Mouse (Mus musculus): Measurements from ENCODE around the gene Kazald1. TPM values are rescaled to one million over a fixed set of nuclear protein-coding genes. Genes with fewer than 3 reads are reported as not detected.

Kazald1 gene
- polyA plus RNA-seq, 1 experiment from 2014 or later = 9.8 TPM

DNA sequence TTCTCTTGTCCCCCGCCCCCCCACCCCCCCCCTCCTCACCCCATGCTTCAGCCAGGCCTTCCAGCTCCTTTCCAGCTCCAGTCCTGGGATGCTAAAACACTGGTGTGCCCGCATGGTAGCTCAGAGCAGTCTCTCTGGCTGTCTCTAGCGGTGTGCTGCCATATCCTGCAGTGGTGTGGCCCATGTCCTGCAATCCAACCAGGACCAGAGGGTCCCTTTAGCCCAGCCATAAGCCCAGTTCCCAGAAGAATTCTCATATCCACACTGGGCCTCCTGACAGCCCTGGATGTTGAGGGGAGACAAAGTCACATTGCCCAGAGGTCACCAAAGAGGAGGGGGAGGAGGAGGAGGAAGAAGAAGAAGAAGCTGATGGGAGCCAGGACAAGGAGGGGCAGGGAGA is 39.7 kb downstream of the Kazald1 start:
- H3K27me3 ChIP-seq (ENCODE audit: control insufficient read depth, insufficient read depth, low read depth, low read length) = no peaks in the 10 kb centered on the region; the same call in 1 of the 2 replicates
- WGBS = 26% methylated on average over 3 of the region's 3 CpGs
- no peak for ATAC-seq (ENCODE audit: low read depth)

GRCm38 (mm10) chr19:45116798-45117197 is 41.8 kb downstream of the Kazald1 start:
- Histone ChIP-seq H3K4me1 (replicated peaks; ENCODE audit: control insufficient read depth, insufficient read depth, low read length) (peaks cover 4% of the 10 kb centered on the region), H3K4me2 (ENCODE audit: low read depth, low read length) (no peak overlapping the region), H3K27ac (ENCODE audit: low read length) (no peak overlapping the region), H3K27me3 (ENCODE audit: control insufficient read depth, insufficient read depth, low read depth, low read length) (no peaks in the 10 kb centered on the region; the same call in 1 of the 2 replicates), H3K9ac (ENCODE audit: low read length) (no peak overlapping the region), H3K4me3 (ENCODE audit: low read length) (no peak overlapping the region), H3K36me3 (ENCODE audit: control insufficient read depth, insufficient read depth, low read length) (no peaks in the 10 kb centered on the region), H3K9me3 (ENCODE audit: control insufficient read depth, low read length) (no peaks in the 10 kb centered on the region)
- no peak for ATAC-seq (ENCODE audit: low read depth)
- 68% methylated on average over 1 of the region's 1 CpGs for WGBS

More for the DNA sequence above, 39.7 kb downstream of the Kazald1 start:
- Histone ChIP-seq H3K4me3 (ENCODE audit: low read length) (no peak overlapping the region), H3K27ac (ENCODE audit: low read length) (no peak overlapping the region), H3K36me3 (ENCODE audit: control insufficient read depth, insufficient read depth, low read length) (no peaks in the 10 kb centered on the region), H3K9me3 (ENCODE audit: control insufficient read depth, low read length) (no peaks in the 10 kb centered on the region), H3K9ac (ENCODE audit: low read length) (no peak overlapping the region), H3K4me1 (replicated peaks; ENCODE audit: control insufficient read depth, insufficient read depth, low read length) (peaks cover 4% of the 10 kb centered on the region), H3K4me2 (ENCODE audit: low read depth, low read length) (no peak overlapping the region)

Other genes starting within 250 kb of the Kazald1 start
- 26.4 and 27.1 TPM in 2 replicates for gene Slf2, start 144.1 kb upstream of the Kazald1 start, polyA plus RNA-seq (2015; fragmentation: Nextera tagmentation; extraction: Ambion mirVana)
- 1.3 and 1.6 TPM in 2 replicates for gene Sema4g, start 86.1 kb upstream of the Kazald1 start, polyA plus RNA-seq (2015; fragmentation: Nextera tagmentation; extraction: Ambion mirVana)
- 19.8 and 19.9 TPM in 2 replicates for gene Twnk, start 69.6 kb upstream of the Kazald1 start, polyA plus RNA-seq (2015; fragmentation: Nextera tagmentation; extraction: Ambion mirVana)
- 65.2 and 67.2 TPM in 2 replicates for gene Mrpl43, start 68.8 kb upstream of the Kazald1 start, polyA plus RNA-seq (2015; fragmentation: Nextera tagmentation; extraction: Ambion mirVana)
- gene Lzts2, start 60.8 kb upstream of the Kazald1 start, polyA plus RNA-seq (2015; fragmentation: Nextera tagmentation; extraction: Ambion mirVana) = 50.1 and 51.6 TPM in 2 replicates
- gene Pdzd7, start 29.5 kb upstream of the Kazald1 start, polyA plus RNA-seq (2015; fragmentation: Nextera tagmentation; extraction: Ambion mirVana) = 0.21 and 0.33 TPM in 2 replicates
- gene Sfxn3, start 27.7 kb upstream of the Kazald1 start, polyA plus RNA-seq (2015; fragmentation: Nextera tagmentation; extraction: Ambion mirVana) = 26.0 and 26.1 TPM in 2 replicates
- gene Tlx1, start 75.4 kb downstream of the Kazald1 start, polyA plus RNA-seq (2015; fragmentation: Nextera tagmentation; extraction: Ambion mirVana) = not detected in 2 replicates
- gene Lbx1, start 160.6 kb downstream of the Kazald1 start, polyA plus RNA-seq (2015; fragmentation: Nextera tagmentation; extraction: Ambion mirVana) = not detected in 2 replicates